Mouse (Mus musculus): ENCODE results near the gene Gm4922.

The Gm4922 gene

GRCm38 (mm10) chr10:18786693-18787092 is at the start of gene Gm4922:
TSS of gene Gm4922 (minus strand) at chr10:18786793.
- no peak for DNase-seq (ENCODE audit: low spot score)

DNA sequence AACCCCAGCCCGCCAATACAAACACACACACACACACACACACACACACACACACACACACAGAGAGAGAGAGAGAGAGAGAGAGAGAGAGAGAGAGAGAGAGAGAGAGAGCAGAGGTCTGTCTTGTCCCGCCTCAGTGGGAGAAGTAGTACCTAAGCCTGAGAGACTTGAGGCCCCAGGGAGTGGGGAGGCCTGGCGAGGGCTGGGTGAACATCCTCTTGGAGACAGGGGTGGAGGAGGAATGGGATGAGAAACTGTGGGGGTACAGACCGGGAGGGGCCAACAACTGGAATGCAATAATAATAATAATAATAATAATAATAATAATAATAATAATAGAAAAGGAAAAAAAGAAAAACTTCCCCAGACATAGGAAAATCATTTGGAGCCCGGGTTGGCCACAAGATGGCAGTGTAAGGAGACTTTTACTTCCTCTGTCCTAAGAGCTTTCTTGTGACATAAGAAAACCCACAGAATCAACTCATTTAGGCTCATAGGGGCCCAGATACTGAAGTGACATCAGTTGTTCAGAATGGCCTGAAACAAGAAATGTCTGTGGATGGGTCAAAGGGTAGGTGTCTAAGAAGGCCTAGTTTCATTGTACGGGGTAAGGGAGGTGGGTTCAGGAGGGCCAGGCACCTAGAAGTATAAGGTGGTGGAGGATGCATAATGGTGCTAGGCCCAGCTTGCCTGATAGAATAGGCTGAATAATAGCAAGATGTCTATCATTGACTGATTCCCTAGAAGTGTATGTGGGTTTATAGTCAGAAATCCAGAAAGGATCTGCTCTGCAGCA is 49.3 kb upstream of the Gm4922 start:
- DNase-seq (ENCODE audit: low spot score), result peak; percentile 28

DNA sequence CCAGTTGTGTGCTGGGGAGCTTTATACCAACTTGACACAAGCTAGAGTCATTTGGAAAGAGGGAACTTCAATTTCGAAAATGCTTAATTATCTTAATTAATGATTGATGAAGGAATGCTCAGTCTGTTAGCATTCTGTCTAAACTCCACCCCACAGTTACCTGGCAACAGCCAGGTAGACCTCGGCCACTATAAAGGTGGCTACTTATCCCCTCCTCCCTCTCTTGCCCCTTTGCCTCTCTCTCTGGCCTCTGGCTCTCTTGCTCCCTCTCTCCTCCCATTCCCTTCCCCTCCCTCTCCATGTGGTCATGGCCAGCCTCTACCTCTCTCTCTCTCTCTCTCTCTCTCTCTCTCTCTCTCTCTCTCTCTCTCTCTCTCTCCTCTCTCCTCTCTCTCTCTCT is 47.8 kb upstream of the Gm4922 start:
- DNase-seq (ENCODE audit: low spot score), result no peak

DNA sequence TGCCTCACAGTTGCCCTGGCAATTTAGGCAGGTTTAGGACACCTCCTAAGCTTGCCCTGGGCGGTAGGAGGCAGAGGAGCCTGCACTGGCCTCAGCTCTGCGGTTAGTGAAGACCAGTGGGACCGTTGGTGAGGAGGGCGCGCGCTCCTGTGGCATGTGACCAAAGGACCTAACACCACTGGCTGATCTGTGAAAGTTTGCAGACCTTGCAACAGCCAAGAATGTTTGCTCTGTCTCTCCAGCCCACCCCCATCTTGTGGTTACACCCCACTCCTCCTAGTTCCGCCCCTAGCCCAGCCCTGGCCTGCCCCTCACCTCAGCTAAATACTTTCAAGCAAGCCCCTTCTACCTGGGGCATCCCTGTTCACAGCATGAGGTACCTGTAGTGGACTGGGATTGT is 45.2 kb upstream of the Gm4922 start:
- DNase-seq (ENCODE audit: low spot score), result no peak

GRCm38 (mm10) chr10:18830359-18830758 is 43.8 kb upstream of the Gm4922 start:
- DNase-seq (ENCODE audit: low spot score), result no peak

DNA sequence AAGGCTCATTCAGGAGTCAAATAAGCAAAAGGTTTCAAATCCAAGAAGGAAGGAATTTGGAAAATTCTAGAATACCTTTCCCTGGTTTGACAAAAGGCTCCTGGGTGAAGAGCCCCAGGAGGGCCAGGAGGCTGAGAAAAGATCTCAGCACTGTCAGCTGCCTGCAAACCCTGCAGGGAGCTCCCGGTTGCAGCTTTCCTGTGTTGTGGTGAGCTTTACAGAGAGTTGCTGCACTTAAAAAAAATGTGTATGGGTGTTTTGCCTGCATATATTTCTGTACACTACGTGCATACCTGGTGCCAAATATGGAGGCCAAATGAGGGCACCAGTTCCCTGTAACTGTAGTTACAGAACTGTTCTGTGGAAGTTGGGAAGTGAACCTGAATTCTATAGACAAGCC is 41.3 kb upstream of the Gm4922 start:
- no peak for DNase-seq (ENCODE audit: low spot score)

DNA sequence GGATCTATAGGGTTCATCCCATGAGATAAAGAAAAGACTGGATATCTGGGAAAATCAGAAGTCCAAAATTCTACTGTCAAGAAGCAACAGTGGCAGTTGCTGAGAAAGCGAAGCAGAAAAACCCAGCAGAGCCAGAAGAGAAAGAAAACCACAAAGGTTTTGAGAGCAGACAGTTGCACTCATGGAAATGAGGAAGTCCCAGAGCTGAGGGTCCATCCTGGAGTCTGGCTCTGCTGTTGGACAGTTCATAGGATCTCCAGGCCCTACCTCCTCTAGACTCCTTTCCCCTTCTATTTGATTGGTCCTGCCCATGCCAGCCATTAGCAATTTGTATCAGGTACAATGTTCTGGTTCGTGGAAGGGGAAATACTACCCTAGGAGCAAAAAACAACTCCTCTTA is 39.5 kb upstream of the Gm4922 start:
- no peak for DNase-seq (ENCODE audit: low spot score)

DNA sequence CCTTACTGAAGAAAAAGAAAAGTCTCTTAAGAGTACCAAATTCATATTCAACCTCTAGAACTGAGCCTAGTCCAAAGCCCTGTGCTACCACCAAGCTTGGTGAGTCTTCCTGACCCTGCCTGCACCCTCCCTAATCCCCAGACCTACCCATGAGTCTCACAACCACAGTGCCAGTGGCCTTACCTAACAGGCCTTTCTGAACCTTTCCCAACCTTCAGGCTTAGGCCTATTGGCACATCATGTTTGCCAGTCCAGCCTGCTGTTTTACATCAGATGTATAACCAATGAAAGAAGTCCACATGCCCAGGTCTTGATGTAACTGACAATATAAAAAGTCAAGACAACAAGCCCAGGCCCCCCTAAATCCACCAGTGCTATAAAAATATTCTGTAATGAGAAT is 38.5 kb upstream of the Gm4922 start:
- no peak for DNase-seq (ENCODE audit: low spot score)

GRCm38 (mm10) chr10:18816560-18816959 is 30.0 kb upstream of the Gm4922 start:
- peak; percentile 29 for DNase-seq (ENCODE audit: low spot score)

DNA sequence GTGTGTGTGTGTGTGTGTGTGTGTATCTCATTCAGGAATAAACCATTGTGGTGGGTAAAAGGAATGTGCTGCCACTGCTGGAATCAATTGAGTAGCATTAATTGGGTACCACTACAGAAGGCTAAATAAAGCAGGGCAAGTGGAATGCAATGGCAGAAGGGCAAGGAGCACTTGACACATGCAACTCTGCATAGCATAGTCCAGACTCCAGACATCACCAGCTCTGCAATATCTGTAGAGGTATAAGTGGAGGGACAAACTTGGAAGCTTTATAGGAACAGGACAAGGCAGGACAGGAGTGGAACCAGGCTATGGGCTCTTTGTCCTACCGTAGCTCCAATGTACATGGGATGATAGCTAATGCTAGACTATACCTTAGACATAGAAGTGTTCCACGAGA is 25.2 kb upstream of the Gm4922 start:
- no peak for DNase-seq (ENCODE audit: low spot score)

DNA sequence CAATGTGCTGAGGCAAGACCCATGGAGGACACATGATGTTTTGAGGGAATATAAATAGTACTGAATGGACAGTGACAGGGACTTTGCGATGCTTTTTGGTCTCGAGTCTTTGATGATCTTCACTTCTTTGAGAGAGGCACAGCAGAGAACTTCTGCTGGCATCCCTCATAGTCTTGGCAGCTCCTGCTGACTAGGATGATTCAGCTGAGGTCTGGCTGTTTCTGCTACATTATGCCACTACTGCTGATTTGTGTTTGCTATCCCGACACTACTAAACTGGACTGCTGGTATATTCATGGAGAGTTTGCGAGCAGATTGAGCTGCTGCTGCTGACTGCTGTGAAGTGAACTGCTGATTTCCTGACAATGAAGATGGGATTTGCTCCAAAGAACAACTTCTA is 3.5 kb upstream of the Gm4922 start:
- no peak for DNase-seq (ENCODE audit: low spot score)

DNA sequence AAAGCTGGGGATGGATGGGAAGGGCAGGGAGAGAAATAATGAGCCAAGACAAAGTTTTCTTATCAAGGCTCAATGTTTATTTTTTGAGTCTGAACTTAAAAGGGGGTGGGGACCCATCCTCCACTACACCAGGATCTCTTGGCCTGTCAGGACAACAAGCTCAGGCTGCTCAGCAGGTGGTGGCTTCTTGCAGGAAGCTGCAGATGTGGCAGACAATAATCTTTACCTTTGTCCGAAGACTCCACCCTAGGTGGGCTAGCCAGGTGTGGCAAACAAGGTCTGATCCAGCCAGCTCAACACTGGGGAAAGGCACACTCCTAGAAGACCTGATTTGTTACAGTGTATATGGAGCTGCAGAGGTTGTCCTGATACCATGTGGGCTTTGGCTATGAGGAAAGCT is 2.0 kb upstream of the Gm4922 start:
- DNase-seq (ENCODE audit: low spot score), result no peak

DNA sequence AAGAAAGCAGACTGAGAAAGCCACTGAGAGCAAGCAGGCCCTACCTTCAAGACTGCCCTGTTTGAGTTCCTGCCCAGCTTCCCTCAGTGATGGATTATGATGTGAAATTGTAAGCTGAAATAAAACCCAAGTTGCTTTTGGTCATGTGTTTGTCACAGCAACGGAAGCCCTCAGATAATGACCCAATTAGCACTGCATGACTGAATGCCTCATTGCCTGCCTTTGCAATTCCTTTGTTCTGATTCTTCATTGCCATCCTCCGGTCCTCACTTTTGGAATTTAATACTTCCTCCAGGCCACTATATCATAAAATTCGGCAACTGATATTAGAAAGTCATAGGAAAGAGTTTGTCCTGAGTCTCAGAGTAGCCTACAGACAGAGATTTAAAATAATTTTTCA is 9.0 kb downstream of the Gm4922 start:
- DNase-seq (ENCODE audit: low spot score), result no peak

DNA sequence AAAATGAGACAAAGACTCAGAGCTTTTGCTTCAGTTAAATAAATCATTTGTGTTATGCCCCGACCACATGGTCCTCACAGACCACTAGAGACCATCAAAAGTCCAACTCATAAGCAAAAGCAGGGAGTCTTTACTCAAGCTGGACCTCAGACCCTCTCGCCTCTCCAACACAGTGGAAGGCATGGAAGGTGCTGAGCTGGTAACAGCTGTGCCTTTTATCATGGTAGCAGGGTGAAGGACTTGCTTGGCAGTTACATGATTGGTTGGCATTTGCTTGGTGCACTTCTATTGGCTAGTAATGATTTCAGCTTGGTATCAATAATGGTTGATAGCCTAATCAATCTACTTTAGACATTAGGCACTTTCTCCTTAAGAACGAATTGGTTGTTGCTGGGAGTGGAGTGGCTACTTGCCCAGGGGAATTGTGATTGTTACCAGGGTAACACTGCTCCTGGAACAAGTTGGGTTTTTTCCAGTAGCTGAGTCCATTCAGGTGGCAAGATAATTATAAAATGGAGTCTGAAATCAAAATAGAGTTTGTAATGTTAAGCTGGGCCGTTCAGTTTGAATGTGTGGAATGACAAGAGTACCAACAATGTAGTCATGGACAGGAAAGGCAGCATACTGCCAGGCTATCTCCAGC is 13.9 kb downstream of the Gm4922 start:
- no peak for DNase-seq (ENCODE audit: low spot score)

- DNase-seq (ENCODE audit: low spot score), result no peak
Measured at GRCm38 (mm10) chr10:18769909-18770308, 16.7 kb downstream of the Gm4922 start.

GRCm38 (mm10) chr10:18760241-18760640 is 26.4 kb downstream of the Gm4922 start:
- DNase-seq (ENCODE audit: low spot score), result peak; percentile 6

DNA sequence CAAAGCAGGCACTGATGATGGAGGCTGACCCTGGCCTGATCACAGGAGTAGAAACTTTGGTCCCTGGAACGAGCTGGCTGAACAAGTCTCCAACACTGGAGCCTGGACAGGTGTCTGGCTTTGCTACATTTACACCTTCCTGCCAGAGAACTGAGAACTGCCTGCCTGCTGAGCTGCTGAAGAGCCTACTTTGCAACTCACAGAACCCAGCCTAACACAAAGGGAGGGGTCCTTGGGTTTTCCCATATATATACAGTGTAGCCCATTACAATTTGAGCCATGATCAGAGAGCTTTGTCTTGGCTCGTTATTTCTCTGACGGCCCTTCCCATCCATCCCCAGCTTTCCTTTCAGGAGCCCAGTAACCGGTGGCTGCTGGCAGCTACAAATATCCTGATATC is 36.5 kb downstream of the Gm4922 start:
- no peak for DNase-seq (ENCODE audit: low spot score)

DNA sequence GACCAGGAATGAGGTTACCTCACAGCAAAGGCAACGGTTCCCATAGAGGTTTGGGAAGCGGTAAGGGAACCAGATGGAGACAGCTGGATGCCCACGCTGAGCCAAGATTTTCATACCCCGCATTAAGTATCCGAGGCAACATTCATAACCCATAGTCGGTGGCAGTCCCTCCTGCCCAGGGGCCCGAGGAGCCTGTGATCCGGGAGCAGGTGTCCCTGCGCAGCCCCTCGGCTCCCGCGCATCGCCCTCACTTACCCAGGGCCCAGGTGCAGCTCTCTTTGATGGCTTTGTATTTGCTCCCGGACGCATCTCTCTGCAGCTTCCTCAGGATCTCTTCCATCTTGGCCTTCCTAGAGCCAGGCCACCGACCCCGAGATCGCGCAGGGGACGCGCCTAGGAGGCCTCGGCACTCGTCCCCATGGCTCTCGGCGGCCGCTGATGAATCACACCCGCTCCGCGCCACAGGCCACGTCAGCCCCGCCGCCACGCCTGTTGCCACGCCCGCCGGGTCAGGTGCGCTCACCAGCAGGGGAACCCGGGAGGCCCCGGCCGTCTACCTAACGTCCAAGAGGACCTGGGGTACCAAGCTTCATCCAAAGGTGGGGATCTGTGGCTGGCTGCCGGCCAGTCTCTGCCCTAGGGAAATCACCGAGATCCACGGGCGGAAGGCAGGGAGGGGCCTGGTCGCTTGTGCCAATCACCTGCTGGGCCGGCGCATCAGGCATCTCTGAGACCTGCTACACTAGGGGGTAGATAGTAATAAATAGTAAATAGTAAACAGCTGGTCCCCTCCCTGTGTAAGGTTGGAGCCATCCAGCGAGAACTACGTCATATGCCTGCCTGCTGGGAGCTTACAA is 43.1 kb downstream of the Gm4922 start, which contains the start of gene Arfgef3:
Gene Arfgef3, minus strand, starts transcription at position 664 of the 857 bp plus-strand sequence.
- DNase-seq (ENCODE audit: low spot score), result peak; percentile 61

DNA sequence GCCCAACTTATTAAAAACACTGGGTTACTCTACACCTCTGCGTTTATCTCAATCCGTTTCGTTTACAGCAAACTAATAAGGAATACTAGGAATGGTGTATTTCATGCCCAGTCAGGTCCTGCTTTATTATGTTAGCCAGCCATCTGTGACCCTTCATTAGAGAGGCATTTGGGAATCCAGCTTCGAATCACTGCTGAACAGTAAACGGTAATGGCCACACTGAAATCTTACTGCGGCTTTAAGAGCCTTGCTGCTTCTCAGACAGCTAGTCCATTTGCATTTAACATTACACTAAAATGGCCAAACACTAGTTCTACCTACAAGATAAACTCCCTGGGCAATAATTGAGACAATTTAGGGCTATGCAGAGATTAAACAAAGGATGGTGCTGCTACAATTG is 44.5 kb downstream of the Gm4922 start:
- DNase-seq (ENCODE audit: low spot score), result no peak

DNA sequence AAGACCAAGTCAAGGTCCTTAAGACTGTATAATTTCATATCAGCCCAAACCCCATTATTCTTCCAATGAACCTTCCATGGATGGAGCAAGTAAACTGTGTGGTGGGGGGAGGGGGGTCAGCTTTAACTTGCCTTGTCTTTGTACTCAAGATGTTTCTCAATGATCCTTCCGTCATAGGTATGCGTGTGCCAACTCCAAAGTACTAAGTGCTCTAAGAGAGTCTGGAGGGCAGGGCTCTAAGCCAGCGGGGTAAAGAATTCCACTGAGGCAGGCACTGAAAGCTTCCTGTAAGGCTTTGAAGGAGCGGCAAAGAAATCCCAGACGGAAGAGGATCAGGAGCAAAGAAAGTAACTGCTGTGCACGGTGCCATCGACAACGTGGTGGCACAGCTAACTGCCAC is 45.6 kb downstream of the Gm4922 start:
- peak; percentile 45 for DNase-seq (ENCODE audit: low spot score)
